Mouse (Mus musculus) adrenal gland, postnatal 10 days (tissue): ENCODE measurements around the gene Slc4a10. TPM values are rescaled to one million over a fixed set of nuclear protein-coding genes. Genes with fewer than 3 reads are reported as not detected.

Source experiments
- DNase-seq: peaks from one replicate; pipeline ENCODE4 v3.0.0; 2021; ENCODE audit warnings: mixed read lengths
- total RNA-seq, 2 experiments: library from RNA; stranded (reverse); gene quantifications; 2 replicates each; pipeline ENCODE4 v1.2.3; 2021

The Slc4a10 gene
- total RNA-seq, 2 experiments from 2014 or later = 1.1 to 1.7 TPM

DNA sequence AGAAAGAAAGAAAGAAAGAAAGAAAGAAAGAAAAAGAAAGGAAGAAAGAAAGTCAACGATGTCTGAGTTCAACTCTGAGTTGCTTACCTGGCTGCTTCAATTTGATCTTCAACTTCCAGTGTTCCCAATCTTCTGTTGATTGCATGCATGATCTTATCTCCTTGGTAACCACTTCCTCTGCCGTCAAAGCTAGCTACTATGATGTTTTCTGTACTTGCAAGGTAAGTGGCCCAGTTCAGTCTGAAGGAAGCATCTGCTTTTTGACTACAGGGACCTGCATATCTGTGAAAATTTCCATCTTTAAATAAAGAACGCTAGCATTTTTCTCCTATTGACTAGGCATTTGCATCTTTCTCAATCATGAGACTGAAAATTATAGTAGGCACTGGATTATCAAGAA lies 305.8 kb downstream of the Slc4a10 start:
- no peak for DNase-seq

DNA sequence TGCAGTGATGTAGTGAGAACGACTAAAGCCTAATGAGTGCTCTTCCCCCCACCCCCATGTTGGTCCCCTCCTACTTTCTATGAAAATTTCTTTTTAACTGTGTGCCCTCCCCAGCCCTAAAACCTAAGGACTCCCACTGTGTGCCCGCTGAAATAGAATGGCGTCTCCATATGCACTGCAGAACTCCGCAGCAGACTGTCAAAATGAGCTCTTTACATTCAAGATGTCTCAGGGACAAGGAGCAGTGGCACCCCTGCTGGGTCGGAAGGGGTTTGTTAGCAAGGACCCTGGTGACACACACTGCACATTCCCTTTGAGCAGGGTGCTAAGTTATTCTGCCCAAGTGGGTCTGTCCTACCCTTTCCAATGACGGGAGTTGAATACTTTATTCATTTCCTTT lies 309.5 kb downstream of the Slc4a10 start:
- no peak for DNase-seq

DNA sequence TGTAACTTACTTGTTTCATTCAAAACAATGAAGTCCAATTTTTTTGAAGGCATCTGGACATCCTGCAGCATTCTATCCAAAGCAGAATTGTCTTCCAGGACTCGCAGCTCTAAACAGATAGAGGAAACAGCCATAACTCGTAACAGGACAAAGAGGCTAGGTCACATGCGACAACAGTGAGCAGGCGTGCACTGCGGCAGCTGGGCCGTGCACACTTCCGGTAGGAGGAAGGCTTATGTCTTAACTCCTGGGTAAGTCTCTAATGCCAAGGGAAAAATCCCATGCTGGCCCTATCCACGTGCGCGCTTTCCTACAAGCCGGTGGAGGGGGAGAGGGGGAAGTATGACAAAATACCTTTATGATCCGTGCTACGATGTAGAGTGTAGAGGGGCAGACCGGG lies 310.3 kb downstream of the Slc4a10 start:
- no peak for DNase-seq

GRCm38 (mm10) chr2:62357259-62357658 lies 311.0 kb downstream of the Slc4a10 start:
- no peak for DNase-seq

DNA sequence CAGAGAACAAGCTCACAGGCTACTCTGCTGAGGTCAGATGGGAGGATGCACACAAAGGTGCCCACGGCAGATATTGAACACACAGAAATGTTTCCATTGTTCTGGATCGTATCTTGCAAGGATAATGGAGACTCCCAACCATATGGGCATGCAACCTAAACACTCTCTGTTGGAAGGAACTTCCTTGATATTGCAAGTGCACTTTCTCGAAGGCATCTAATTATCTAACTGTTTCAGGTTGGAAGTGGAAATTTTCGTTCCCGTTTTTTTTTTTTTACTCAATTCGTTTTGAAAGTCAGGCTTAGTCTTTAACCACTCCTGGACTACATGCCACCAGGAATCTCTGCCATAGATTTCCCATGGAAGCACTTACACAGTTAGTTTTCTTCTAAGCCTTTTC lies 314.6 kb downstream of the Slc4a10 start:
- no peak for DNase-seq

GRCm38 (mm10) chr2:62361514-62361913 lies 315.3 kb downstream of the Slc4a10 start:
- DNase-seq = no peak

- no peak for DNase-seq
Observed at GRCm38 (mm10) chr2:62362211-62362610, 315.9 kb downstream of the Slc4a10 start.

GRCm38 (mm10) chr2:62363606-62364005 lies 317.3 kb downstream of the Slc4a10 start:
- no peak for DNase-seq

- no peak for DNase-seq
Observed at GRCm38 (mm10) chr2:62368349-62369053, 322.2 kb downstream of the Slc4a10 start.

GRCm38 (mm10) chr2:62370048-62370447 lies 323.8 kb downstream of the Slc4a10 start:
- DNase-seq = no peak

DNA sequence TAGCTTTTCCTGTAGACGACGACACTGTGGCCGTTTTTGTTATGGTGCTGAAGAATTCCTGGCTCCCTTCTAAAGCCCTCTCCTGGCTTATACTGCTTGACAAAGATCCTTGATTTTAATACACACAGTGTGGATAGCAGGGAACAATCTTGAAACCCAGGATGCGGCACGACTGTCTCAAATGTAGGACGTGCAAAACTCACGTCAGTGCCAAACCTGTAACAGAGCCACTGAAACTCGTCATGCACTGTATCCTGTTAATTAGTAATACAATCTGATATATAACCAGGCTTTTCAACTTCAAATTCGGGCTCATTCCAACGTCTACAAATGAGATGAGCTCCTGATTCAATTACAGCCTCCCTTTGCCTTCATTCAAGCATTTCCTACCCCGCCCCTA lies 327.4 kb downstream of the Slc4a10 start:
- DNase-seq = no peak

Other genes with a start within 250 kb of the Slc4a10 start
- gene Tbr1, start 243.5 kb upstream of the Slc4a10 start, total RNA-seq = under 1 TPM in 1 of 2 experiments, not detected in 1; 0.27 TPM